Mouse (Mus musculus): Measurements from ENCODE around the gene Cfap58.

GRCm38 (mm10) chr19:47988456-47988855 is 51.0 kb downstream of the Cfap58 start:
- TF ChIP-seq CTCF (IDR thresholded peaks at IDR 0.05; ENCODE audit: low read depth, low read length) = no peak
- TF ChIP-seq POLR2A (IDR thresholded peaks at IDR 0.05; ENCODE audit: extremely low read depth, insufficient read depth, low read length) = no peak
